Mouse (Mus musculus) midbrain, embryonic 15.5 days (tissue): Measurements from ENCODE around the gene Mien1. TPM values are rescaled to one million over a fixed set of nuclear protein-coding genes. Genes with fewer than 3 reads are reported as not detected.
A peak's percentile ranks its signal among the peaks of the same experiment; 100 is the strongest.

ENCODE experiments used
- ATAC-seq: fragments of 200-750 bp; cut with Nextera tagmentation; replicated peaks from 2 replicates; pipeline ENCODE4 v1.8.0; 2017; ENCODE audit warnings: moderate TSS enrichment
- H3K27ac ChIP-seq: fragments of 300-500 bp; sonication (generic); 2 replicates; pipeline ENCODE4 v1.5.1; 2015; ENCODE audit warnings: mild to moderate bottlenecking, inconsistent platforms
- H3K27me3 ChIP-seq: fragments of 300-500 bp; sonication (generic); replicated peaks from 2 replicates; pipeline ENCODE4 v1.6.1; 2015; ENCODE audit warnings: inconsistent platforms
- H3K36me3 ChIP-seq: fragments of 300-500 bp; sonication (generic); replicated peaks from 2 replicates; pipeline ENCODE4 v1.6.1; 2015; ENCODE audit warnings: inconsistent platforms
- H3K4me1 ChIP-seq: fragments of 300-500 bp; sonication (generic); 2 replicates; pipeline ENCODE4 v1.6.1; 2015; ENCODE audit warnings: inconsistent platforms
- H3K4me2 ChIP-seq: fragments of 300-500 bp; sonication (generic); 2 replicates; pipeline ENCODE4 v1.6.1; 2015; ENCODE audit warnings: inconsistent platforms, mild to moderate bottlenecking, moderate library complexity
- H3K4me3 ChIP-seq: fragments of 300-500 bp; sonication (generic); 2 replicates; pipeline ENCODE4 v1.5.1; 2015; ENCODE audit warnings: mild to moderate bottlenecking, inconsistent platforms
- H3K9ac ChIP-seq: fragments of 300-500 bp; sonication (generic); 2 replicates; pipeline ENCODE4 v1.6.1; 2015; ENCODE audit warnings: mild to moderate bottlenecking, inconsistent platforms
- H3K9me3 ChIP-seq: fragments of 300-500 bp; sonication (generic); 2 replicates; pipeline ENCODE4 v1.6.1; 2016; ENCODE audit warnings: inconsistent platforms
- WGBS: fragments of 180-500 bp; shearing (Covaris S2); methylation state at CpG from one replicate; pipeline ENCODE4 v1.1.7; 2015; ENCODE audit warnings: mixed read lengths; 5-methylcytosine and 5-hydroxymethylcytosine counted together
- polyA plus RNA-seq: library from polyadenylated mRNA; unstranded; fragments of >200 nt; fragmentation: Nextera tagmentation; extraction: Ambion mirVana; gene quantifications from 2 replicates; pipeline ENCODE4 v1.2.1, GENCODE M21; 2015

The Mien1 gene
- polyA plus RNA-seq, 1 experiment from 2014 or later: 233 TPM

- no peak for ATAC-seq
- no peak overlapping the region for H3K4me3 ChIP-seq
- H3K36me3 ChIP-seq: no peaks in the 10 kb centered on the region
- H3K9me3 ChIP-seq: no peaks in the 10 kb centered on the region
- no peak overlapping the region for H3K27ac ChIP-seq
- H3K9ac ChIP-seq: no peak overlapping the region
- H3K4me1 ChIP-seq: peaks cover 4% of the 10 kb centered on the region
- no peak overlapping the region for H3K4me2 ChIP-seq
- no peaks in the 10 kb centered on the region for H3K27me3 ChIP-seq
- WGBS: 56% methylated on average over 8 of the region's 8 CpGs
Observed at GRCm38 (mm10) chr11:98473916-98474479, 35.2 kb upstream of the Mien1 start.

GRCm38 (mm10) chr11:98472696-98473095 lies 33.9 kb upstream of the Mien1 start:
- no peak for ATAC-seq
- 28% methylated on average over 4 of the region's 4 CpGs for WGBS
- Histone ChIP-seq H3K4me2 (no peak overlapping the region), H3K27me3 (no peaks in the 10 kb centered on the region), H3K9ac (no peak overlapping the region), H3K4me3 (no peak overlapping the region), H3K9me3 (no peaks in the 10 kb centered on the region), H3K27ac (no peak overlapping the region), H3K4me1 (peaks cover 4% of the 10 kb centered on the region), H3K36me3 (no peaks in the 10 kb centered on the region)

DNA sequence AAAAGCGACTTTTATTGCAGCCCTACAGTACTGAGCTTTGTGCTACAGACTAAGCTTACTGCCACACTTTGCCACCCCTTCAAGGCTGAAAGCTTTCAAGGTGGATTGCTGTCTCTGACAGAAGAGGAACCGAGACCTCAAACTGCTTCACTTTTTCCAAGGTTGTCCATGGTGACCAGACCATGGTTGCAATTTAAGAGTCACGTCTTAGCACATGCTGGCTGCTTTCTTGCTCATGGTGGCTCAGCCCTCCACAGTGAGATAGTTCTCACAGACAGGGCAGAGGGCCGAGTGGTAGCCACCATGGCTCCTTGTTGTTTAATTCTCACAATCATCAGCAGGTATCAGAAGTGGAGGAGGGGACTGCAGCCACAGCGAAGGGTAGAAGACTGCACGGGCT lies 32.0 kb upstream of the Mien1 start:
- H3K4me2 ChIP-seq: no peak overlapping the region
- H3K4me1 ChIP-seq: peaks cover 4% of the 10 kb centered on the region
- H3K27me3 ChIP-seq: no peaks in the 10 kb centered on the region
- H3K9ac ChIP-seq: no peak overlapping the region
- H3K36me3 ChIP-seq: no peaks in the 10 kb centered on the region
- no peak overlapping the region for H3K27ac ChIP-seq
- WGBS: 86% methylated on average over 6 of the region's 6 CpGs
- H3K4me3 ChIP-seq: no peak overlapping the region
- H3K9me3 ChIP-seq: no peaks in the 10 kb centered on the region
- no peak for ATAC-seq

- no peaks in the 10 kb centered on the region for H3K36me3 ChIP-seq
- WGBS: 79% methylated on average over 22 of the region's 22 CpGs
- peaks cover 4% of the 10 kb centered on the region for H3K4me1 ChIP-seq
- H3K9me3 ChIP-seq: no peaks in the 10 kb centered on the region
- ATAC-seq: no peak
- H3K4me2 ChIP-seq: no peak overlapping the region
- H3K27ac ChIP-seq: no peak overlapping the region
- H3K4me3 ChIP-seq: no peak overlapping the region
- no peak overlapping the region for H3K9ac ChIP-seq
- no peaks in the 10 kb centered on the region; the same call in 1 of the 2 replicates for H3K27me3 ChIP-seq
Observed at GRCm38 (mm10) chr11:98469761-98470714, 31.2 kb upstream of the Mien1 start.

- Histone ChIP-seq H3K4me2 (no peak overlapping the region), H3K36me3 (no peaks in the 10 kb centered on the region), H3K4me3 (no peak overlapping the region), H3K9me3 (no peaks in the 10 kb centered on the region), H3K27me3 (peaks cover 6% of the 10 kb centered on the region), H3K4me1 (no peaks in the 10 kb centered on the region), H3K27ac (no peak overlapping the region), H3K9ac (no peak overlapping the region)
- WGBS: 80% methylated on average over 6 of the region's 6 CpGs
- ATAC-seq: no peak
Observed at GRCm38 (mm10) chr11:98464516-98464915, 25.7 kb upstream of the Mien1 start.

DNA sequence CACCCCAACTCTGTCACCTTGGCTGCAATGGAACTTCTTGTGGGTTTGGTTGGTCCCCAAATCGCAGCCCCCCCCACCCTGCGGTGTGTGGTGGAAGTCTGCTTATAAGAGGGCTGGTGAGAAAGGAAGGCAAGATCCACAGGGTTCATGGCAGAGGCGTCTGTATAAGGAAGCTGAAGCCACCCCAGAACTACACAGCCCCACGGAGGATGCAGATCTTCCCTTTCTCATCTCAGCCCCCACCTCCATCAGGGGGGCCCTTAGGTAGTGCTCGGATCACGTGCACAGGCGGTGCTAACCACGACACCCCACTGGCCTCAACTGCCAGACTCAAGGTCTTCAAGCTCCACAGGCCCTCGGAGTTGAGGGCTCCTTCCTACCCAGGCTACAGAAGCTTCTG lies 25.1 kb upstream of the Mien1 start:
- WGBS: 83% methylated on average over 9 of the region's 9 CpGs
- H3K9me3 ChIP-seq: no peaks in the 10 kb centered on the region
- H3K27me3 ChIP-seq: peaks cover 12% of the 10 kb centered on the region
- no peaks in the 10 kb centered on the region for H3K36me3 ChIP-seq
- H3K4me1 ChIP-seq: no peaks in the 10 kb centered on the region
- H3K9ac ChIP-seq: no peak overlapping the region
- H3K4me2 ChIP-seq: no peak overlapping the region
- H3K27ac ChIP-seq: no peak overlapping the region
- ATAC-seq: no peak
- no peak overlapping the region for H3K4me3 ChIP-seq

DNA sequence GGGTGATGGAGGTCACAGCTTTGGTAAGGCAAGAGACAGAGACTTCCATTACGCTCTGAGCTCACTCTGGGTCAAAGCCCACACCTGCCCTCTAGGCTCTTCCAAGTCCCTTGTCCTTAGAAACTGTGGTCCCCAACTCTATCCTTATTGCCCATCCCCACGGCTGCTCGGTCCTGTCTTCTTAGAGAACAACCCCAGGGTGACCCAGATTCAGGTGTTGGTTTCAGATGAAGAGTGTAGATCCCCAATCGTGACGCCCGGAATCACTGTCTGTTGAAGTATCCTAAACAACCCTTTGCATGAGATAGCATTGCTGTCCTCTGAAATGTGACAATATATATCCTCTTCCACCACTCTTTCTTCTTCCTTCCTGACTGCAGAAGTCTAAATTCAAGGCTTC lies 23.5 kb upstream of the Mien1 start:
- no peak overlapping the region for H3K27ac ChIP-seq
- no peaks in the 10 kb centered on the region for H3K9me3 ChIP-seq
- no peak overlapping the region for H3K4me3 ChIP-seq
- ATAC-seq: no peak
- peaks cover 22% of the 10 kb centered on the region for H3K27me3 ChIP-seq
- H3K4me2 ChIP-seq: no peak overlapping the region
- peaks cover 7% of the 10 kb centered on the region; the same call in 1 of the 2 replicates for H3K4me1 ChIP-seq
- H3K9ac ChIP-seq: no peak overlapping the region
- WGBS: 91% methylated on average over 6 of the region's 6 CpGs
- H3K36me3 ChIP-seq: no peaks in the 10 kb centered on the region

DNA sequence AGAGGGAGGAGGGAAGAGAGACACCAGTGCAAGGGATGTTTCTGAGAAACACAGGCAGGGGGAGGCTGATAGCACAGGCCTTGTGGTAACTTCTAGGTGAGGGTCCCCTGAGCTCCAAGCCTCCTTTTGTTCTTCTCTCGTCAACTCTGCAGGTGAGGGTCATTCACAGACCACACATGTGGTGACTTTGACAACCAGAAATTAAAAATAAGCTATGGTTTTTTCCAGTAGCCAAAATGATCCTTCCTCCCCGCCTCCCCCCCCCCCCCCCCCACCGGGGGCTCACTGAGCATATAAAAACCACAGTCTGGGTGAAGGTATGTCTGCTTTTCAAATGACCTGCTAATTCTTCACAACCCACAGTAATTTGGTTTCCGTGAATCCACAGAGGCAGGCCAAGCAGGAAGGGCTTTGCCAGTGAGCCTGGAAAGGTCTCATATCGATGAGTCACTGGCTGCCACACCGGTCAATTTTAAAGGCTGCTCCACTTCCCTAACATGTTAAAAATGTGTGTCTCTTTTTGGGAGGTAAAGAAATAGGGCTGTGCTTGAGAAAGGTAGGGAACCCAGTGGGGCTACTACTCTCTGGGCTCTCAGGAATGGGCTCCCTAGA lies 22.4 kb upstream of the Mien1 start:
- 66% methylated on average over 6 of the region's 6 CpGs for WGBS

GRCm38 (mm10) chr11:98459860-98460259 lies 21.1 kb upstream of the Mien1 start:
- H3K4me3 ChIP-seq: no peak overlapping the region
- no peak overlapping the region for H3K27ac ChIP-seq
- H3K4me2 ChIP-seq: no peak overlapping the region
- H3K27me3 ChIP-seq: peaks cover 22% of the 10 kb centered on the region
- no peak for ATAC-seq
- peaks cover 10% of the 10 kb centered on the region; the same call in 1 of the 2 replicates for H3K4me1 ChIP-seq
- H3K9me3 ChIP-seq: no peaks in the 10 kb centered on the region
- no peaks in the 10 kb centered on the region for H3K36me3 ChIP-seq
- 83% methylated on average over 9 of the region's 9 CpGs for WGBS
- H3K9ac ChIP-seq: no peak overlapping the region

More for the DNA sequence above, 22.4 kb upstream of the Mien1 start:
- Histone ChIP-seq H3K4me3 (no peak overlapping the region), H3K4me1 (peaks cover 10% of the 10 kb centered on the region; the same call in 1 of the 2 replicates), H3K27ac (no peak overlapping the region), H3K9ac (no peak overlapping the region), H3K9me3 (no peaks in the 10 kb centered on the region), H3K4me2 (no peak overlapping the region), H3K36me3 (no peaks in the 10 kb centered on the region), H3K27me3 (peaks cover 22% of the 10 kb centered on the region)
- ATAC-seq: no peak

GRCm38 (mm10) chr11:98459071-98459741 lies 20.4 kb upstream of the Mien1 start:
- Histone ChIP-seq H3K27me3 (peaks cover 22% of the 10 kb centered on the region), H3K27ac (no peak overlapping the region)
- 21% methylated on average over 11 of the region's 11 CpGs for WGBS

GRCm38 (mm10) chr11:98458121-98458990 lies 19.6 kb upstream of the Mien1 start:
- Histone ChIP-seq H3K4me3 (peak overlapping the region; percentile 68), H3K9me3 (no peaks in the 10 kb centered on the region), H3K4me1 (peaks cover 10% of the 10 kb centered on the region; the same call in 1 of the 2 replicates), H3K27ac (peak overlapping the region; percentile 67), H3K4me2 (peak overlapping the region; percentile 84), H3K9ac (peak overlapping the region; percentile 68), H3K27me3 (peaks cover 22% of the 10 kb centered on the region), H3K36me3 (no peaks in the 10 kb centered on the region)
- 3% methylated on average over 27 of the region's 30 CpGs for WGBS
- peak; percentile 48 for ATAC-seq

More at GRCm38 (mm10) chr11:98459071-98459741, 20.4 kb upstream of the Mien1 start:
- H3K9ac ChIP-seq: no peak overlapping the region
- H3K4me2 ChIP-seq: no peak overlapping the region
- H3K36me3 ChIP-seq: no peaks in the 10 kb centered on the region
- H3K9me3 ChIP-seq: no peaks in the 10 kb centered on the region
- H3K4me1 ChIP-seq: peaks cover 10% of the 10 kb centered on the region; the same call in 1 of the 2 replicates
- no peak overlapping the region for H3K4me3 ChIP-seq
- ATAC-seq: no peak
